Mouse (Mus musculus) urinary bladder, postnatal 14 days (tissue): ENCODE results near the gene Cggbp1.

ENCODE experiments used
- DNase-seq: peaks from one replicate; pipeline ENCODE4 v3.0.0; 2021; ENCODE audit warnings: low spot score

The Cggbp1 gene

GRCm38 (mm10) chr16:64873416-64874305 lies 21.9 kb downstream of the Cggbp1 start:
- DNase-seq, result peak; percentile 68

GRCm38 (mm10) chr16:64875384-64875783 lies 23.6 kb downstream of the Cggbp1 start:
- DNase-seq, result no peak

- no peak for DNase-seq
These were observed 24.0 kb downstream of the Cggbp1 start for GRCm38 (mm10) chr16:64875822-64876221.

- DNase-seq, result no peak
These were observed 25.0 kb downstream of the Cggbp1 start for GRCm38 (mm10) chr16:64876631-64877265.

GRCm38 (mm10) chr16:64877314-64877713 lies 25.5 kb downstream of the Cggbp1 start:
- DNase-seq, result no peak

GRCm38 (mm10) chr16:64878611-64879132 lies 26.9 kb downstream of the Cggbp1 start:
- DNase-seq, result peak; percentile 34

GRCm38 (mm10) chr16:64879735-64880134 lies 27.9 kb downstream of the Cggbp1 start:
- no peak for DNase-seq

GRCm38 (mm10) chr16:64880986-64881385 lies 29.2 kb downstream of the Cggbp1 start:
- no peak for DNase-seq

- DNase-seq, result no peak
These were observed 29.6 kb downstream of the Cggbp1 start for GRCm38 (mm10) chr16:64881442-64881841.

- DNase-seq, result no peak
These were observed 32.1 kb downstream of the Cggbp1 start for GRCm38 (mm10) chr16:64883896-64884295.

GRCm38 (mm10) chr16:64884420-64884838 lies 32.6 kb downstream of the Cggbp1 start:
- no peak for DNase-seq

GRCm38 (mm10) chr16:64885142-64885541 lies 33.3 kb downstream of the Cggbp1 start:
- no peak for DNase-seq

- DNase-seq, result no peak
These were observed 33.8 kb downstream of the Cggbp1 start for GRCm38 (mm10) chr16:64885547-64885946.

- DNase-seq, result no peak
These were observed 37.7 kb downstream of the Cggbp1 start for GRCm38 (mm10) chr16:64889496-64889895.

- no peak for DNase-seq
These were observed 47.3 kb downstream of the Cggbp1 start for GRCm38 (mm10) chr16:64899084-64899483.

- no peak for DNase-seq
These were observed 51.5 kb downstream of the Cggbp1 start for GRCm38 (mm10) chr16:64903328-64903727.

GRCm38 (mm10) chr16:64907112-64907511 lies 55.3 kb downstream of the Cggbp1 start:
- DNase-seq, result peak; percentile 11

GRCm38 (mm10) chr16:64908747-64909146 lies 57.0 kb downstream of the Cggbp1 start:
- no peak for DNase-seq
